Mouse (Mus musculus): ENCODE results near the gene Nup210.

GRCm38 (mm10) chr6:91164584-91164983, 48.0 kb upstream of the Nup210 start:
- TF ChIP-seq CTCF (IDR thresholded peaks at IDR 0.05; ENCODE audit: extremely low read depth, insufficient read length, insufficient replicate concordance, low read depth, low read length) = no peak
- no peak for TF ChIP-seq POLR2A (IDR thresholded peaks at IDR 0.05; ENCODE audit: low read depth, low read length)

Measured in small intestine, adult 2 months (tissue).